8 mouse cellular contexts compared by ENCODE assay signal in the genomic region with DNA sequence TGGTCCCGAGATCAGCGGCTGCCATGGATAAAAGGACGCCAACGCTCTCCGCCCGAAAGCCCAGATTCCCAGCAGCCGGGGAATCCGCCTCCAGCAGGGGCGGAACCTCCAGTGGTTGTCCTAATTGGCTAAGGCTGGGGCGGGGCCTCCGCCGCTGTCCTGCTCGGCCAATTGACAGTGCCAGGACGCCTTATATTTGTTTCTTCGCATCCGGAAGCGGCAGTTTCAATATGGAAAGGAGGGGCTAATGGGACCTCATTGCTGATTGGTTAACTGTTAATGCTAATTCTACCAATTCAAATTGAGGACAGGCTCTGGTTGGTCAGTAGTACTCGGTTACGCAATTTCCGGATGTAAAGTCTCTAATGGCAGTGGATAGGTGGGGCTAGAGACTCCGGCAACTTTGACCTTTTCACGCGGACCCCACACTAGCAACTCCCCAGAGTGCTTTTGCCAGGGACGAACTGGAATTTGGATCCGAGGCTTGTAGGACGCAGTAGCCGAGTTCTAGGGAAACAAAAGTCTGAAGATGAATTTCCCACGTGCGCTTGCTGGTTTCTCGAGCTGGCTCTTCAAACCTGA. TPM values are rescaled to one million over a fixed set of nuclear protein-coding genes. Genes with fewer than 3 reads are reported as not detected.
DNase-seq lines count a peak whose midpoint lies in the region; ATAC-seq and TF ChIP-seq lines count a peak whose summit lies in the region.

Gene Miip, minus strand, starts transcription at position 367 of the 582 bp plus-strand sequence.
Gene Fv1, plus strand, starts transcription at position 530 of the 582 bp plus-strand sequence.

- H3K4me3 ChIP-seq in gastrocnemius, adult 2 months, result peak within 1 kb of the TSS; percentile 96
- H3K4me3 ChIP-seq in hindbrain, postnatal 0 days (ENCODE audit: low read length), result peak within 1 kb of the TSS; percentile 58
- peak within 1 kb of the TSS; percentile 67 for H3K4me3 ChIP-seq in left cerebral cortex, adult 2 months

- peaks cover 16% of the 10 kb centered on the region for H3K4me1 ChIP-seq in hindbrain, postnatal 0 days (ENCODE audit: insufficient read depth, low read length)

- TF ChIP-seq CTCF in gastrocnemius, adult 2 months (IDR thresholded peaks at IDR 0.05), result peak; percentile 9; the same call in 1 of the 2 replicates
- 0 out of 2 replicates have a peak, but pooled peaks have one; percentile 36 for TF ChIP-seq CTCF in hindbrain, postnatal 0 days (IDR thresholded peaks at IDR 0.05; ENCODE audit: low read depth)
- no peak; the same call in 1 of the 2 replicates for TF ChIP-seq CTCF in left cerebral cortex, adult 2 months (IDR thresholded peaks at IDR 0.05)

- no peaks in the 10 kb centered on the region for H3K9me3 ChIP-seq in hindbrain, postnatal 0 days (ENCODE audit: low read length)

- peak within 1 kb of the TSS; percentile 91 for H3K27ac ChIP-seq in gastrocnemius, adult 2 months
- peak within 1 kb of the TSS; percentile 80 for H3K27ac ChIP-seq in hindbrain, postnatal 0 days
- H3K27ac ChIP-seq in left cerebral cortex, adult 2 months, result peak within 1 kb of the TSS; percentile 79

- peak; percentile 92 for ATAC-seq in common myeloid progenitor, adult 5-6 weeks (replicated peaks; ENCODE audit: low read depth, poor library complexity, severe bottlenecking)
- ATAC-seq in hindbrain, postnatal 0 days, result peak; percentile 98
- ATAC-seq in megakaryocyte, adult 5-6 weeks (ENCODE audit: poor library complexity, severe bottlenecking), result peak; percentile 92

- under 1% methylated on average over 30 of the region's 30 CpGs for WGBS in hindbrain, postnatal 0 days

- peaks cover 12% of the 10 kb centered on the region; the same call in 1 of the 2 replicates for H3K36me3 ChIP-seq in hindbrain, postnatal 0 days (ENCODE audit: insufficient read depth, low read length)

- intact Hi-C loops in gastrocnemius, adult 2 months (cut with DNase I), result loop anchor here (2.0 kb wide), 1 partner anchor 28 kb away; no protein-coding TSS in a partner anchor
- intact Hi-C loops in left cerebral cortex, adult 2 months (cut with DNase I), result no loop called here

- peak within 1 kb of the TSS; percentile 86 for H3K4me2 ChIP-seq in hindbrain, postnatal 0 days (ENCODE audit: low read depth, low read length)

- peak within 1 kb of the TSS; percentile 60 for H3K9ac ChIP-seq in hindbrain, postnatal 0 days (replicated peaks; ENCODE audit: low read length)

- H3K27me3 ChIP-seq in hindbrain, postnatal 0 days (ENCODE audit: insufficient read depth, low read length), result no peaks in the 10 kb centered on the region

- DNase-seq in ZHBTc4 (ENCODE audit: low read depth, low spot score), result peak; percentile 81
- peak; percentile 97 for DNase-seq in gastrocnemius, adult 2 months
- peak; percentile 98 for DNase-seq in hindbrain, postnatal 0 days (ENCODE audit: low spot score)
- DNase-seq in left cerebral cortex, adult 2 months (ENCODE audit: extremely low spot score in 1 of 2, low spot score in 2 of 2), result peak; percentile 92 to 95
- peak; percentile 94 to 98 for DNase-seq in right cerebral cortex, adult 2 months (ENCODE audit: low spot score in 2 of 2)
- peak; percentile 95 for DNase-seq in urinary bladder, postnatal 14 days (ENCODE audit: low spot score)

RNA-seq across cellular contexts. Expression of gene Miip, which starts in this region (rescaled TPM):
- 23.4 and 50.9 TPM in 2 replicates for total RNA-seq in common myeloid progenitor, adult 5-6 weeks (2017)
- total RNA-seq in gastrocnemius, adult 2 months (2021), result 1 to 10 TPM; 5.1 to 5.5 TPM
- total RNA-seq in hindbrain, postnatal 0 days (2014; rRNA removed), result 33.5 and 34.3 TPM in 2 replicates
- 35.1 and 36.0 TPM in 2 replicates for polyA plus RNA-seq in hindbrain, postnatal 0 days (2015; fragmentation: Nextera tagmentation; extraction: Ambion mirVana)
- total RNA-seq in left cerebral cortex, adult 2 months (2021), result 10 to 100 TPM; 18.6 to 20.3 TPM
- total RNA-seq in megakaryocyte, adult 5-6 weeks (2015), result 47.8 and 52.8 TPM in 2 replicates
- total RNA-seq in megakaryocyte, adult 5-6 weeks (2017), result 61.5 and 72.5 TPM in 2 replicates

RNA-seq across cellular contexts. Expression of gene Fv1, which starts in this region (rescaled TPM):
- 17.2 and 25.1 TPM in 2 replicates for total RNA-seq in common myeloid progenitor, adult 5-6 weeks (2017)
- 1 to 10 TPM; 7.3 to 7.7 TPM for total RNA-seq in gastrocnemius, adult 2 months (2021)
- 3.2 and 5.6 TPM in 2 replicates for total RNA-seq in hindbrain, postnatal 0 days (2014; rRNA removed)
- polyA plus RNA-seq in hindbrain, postnatal 0 days (2015; fragmentation: Nextera tagmentation; extraction: Ambion mirVana), result 3.7 and 4.3 TPM in 2 replicates
- 10 to 100 TPM in 1 of 2 experiments, 1 to 10 TPM in 1; 9.9 to 11.8 TPM for total RNA-seq in left cerebral cortex, adult 2 months (2021)
- 2.5 and 6.6 TPM in 2 replicates for total RNA-seq in megakaryocyte, adult 5-6 weeks (2015)
- 11.5 and 15.3 TPM in 2 replicates for total RNA-seq in megakaryocyte, adult 5-6 weeks (2017)

Comparison
In these comparisons a context has a peak if more than half of its experiments do, and no peak if none do; other contexts are left out.
1. Peak in every context shown above with its lines: DNase-seq, ATAC-seq, H3K4me3 ChIP-seq and H3K27ac ChIP-seq.